Mouse (Mus musculus) ovary, adult 18-20 months (tissue): ENCODE results near the gene Gm4302.
"Not testable (repeated sequence)": the region's sequence is repeated elsewhere in the genome, so short reads cannot be mapped to it uniquely, and the experiment has no call there.

Experiments used
- DNase-seq: peaks from one replicate; pipeline ENCODE4 v3.0.0; 2022; ENCODE audit warnings: low spot score, mixed read lengths

The Gm4302 gene

DNA sequence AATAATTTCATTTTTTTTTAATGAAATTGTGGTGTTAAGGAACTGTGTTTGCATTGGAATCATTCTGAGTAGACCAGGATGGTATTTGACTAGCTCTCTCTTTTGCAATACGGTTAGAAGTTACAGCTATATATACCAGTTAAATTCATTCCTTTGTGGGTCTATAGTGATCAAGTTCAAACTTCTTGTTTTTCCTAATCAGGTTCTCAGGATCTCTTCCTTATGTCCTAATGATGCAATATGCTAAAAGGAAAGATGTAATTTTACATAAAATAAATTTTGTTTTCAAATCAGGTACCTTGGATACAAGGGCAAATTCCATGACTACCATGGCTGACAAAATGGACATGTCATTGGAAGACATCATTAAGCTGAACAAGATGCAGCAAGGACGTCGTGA is at the start of gene Gm4302:
Gene Gm4302, plus strand, starts transcription at position 301 of the 400 bp plus-strand sequence.
- not testable (repeated sequence) for DNase-seq

DNA sequence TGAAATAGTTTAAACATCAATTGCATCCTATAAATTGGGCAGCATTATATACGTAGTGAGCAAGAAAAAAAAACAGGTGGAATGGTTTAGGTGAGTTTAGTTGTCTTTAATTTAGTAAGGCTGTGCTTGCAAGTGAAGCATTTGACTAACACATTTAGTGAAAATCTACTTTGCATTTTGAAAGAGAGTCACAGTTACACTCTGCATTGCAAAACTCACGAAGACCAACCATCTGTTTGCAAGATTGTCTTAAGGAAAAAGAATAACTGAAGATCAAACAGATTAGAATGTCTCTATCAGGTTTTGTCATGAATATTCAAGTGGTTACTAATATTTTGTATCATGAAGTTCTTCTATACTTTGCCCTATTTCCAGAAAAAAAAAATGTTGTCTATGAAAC is 44.5 kb upstream of the Gm4302 start:
- DNase-seq = no peak

DNA sequence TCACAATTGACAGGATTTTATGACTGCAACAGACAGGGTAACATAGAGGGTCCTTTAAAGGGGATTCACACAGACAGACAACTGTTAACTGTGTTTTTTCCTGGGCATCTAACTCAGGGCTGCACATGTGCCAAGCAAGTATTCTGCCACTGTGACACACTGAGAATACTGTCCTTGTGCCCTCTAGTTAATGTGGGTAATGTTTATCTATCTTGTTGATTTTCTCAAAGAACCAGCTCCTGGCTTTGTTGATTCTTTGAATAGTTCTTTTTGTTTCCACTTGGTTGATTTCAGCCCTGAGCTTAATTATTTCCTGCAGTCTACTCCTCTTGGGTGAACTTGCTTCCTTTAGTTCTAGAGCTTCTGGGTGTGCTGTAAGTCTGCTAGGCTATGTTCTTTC is 40.5 kb upstream of the Gm4302 start:
- DNase-seq = not testable (repeated sequence)

GRCm38 (mm10) chr10:100335376-100335775 is 5.3 kb upstream of the Gm4302 start, which contains the start of gene Gm4301:
Gm4301 (plus strand) TSS chr10:100335676.
- not testable (repeated sequence) for DNase-seq

GRCm38 (mm10) chr10:100345672-100346071 is 5.0 kb downstream of the Gm4302 start, which contains the start of gene Gm4303:
Gm4303 (plus strand) TSS chr10:100345972.
- not testable (repeated sequence) for DNase-seq

DNA sequence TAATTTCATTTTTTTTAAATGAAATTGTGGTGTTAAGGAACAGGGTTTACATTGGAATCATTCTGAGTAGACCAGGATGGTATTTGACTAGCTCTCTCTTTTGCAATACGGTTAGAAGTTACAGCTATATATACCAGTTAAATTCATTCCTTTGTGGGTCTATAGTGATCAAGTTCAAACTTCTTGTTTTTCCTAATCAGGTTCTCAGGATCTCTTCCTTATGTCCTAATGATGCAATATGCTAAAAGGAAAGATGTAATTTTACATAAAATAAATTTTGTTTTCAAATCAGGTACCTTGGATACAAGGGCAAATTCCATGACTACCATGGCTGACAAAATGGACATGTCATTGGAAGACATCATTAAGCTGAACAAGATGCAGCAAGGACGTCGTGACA is 10.2 kb downstream of the Gm4302 start, which contains the start of gene Gm4305:
Gene Gm4305, plus strand, starts transcription at position 301 of the 400 bp plus-strand sequence.
- not testable (repeated sequence) for DNase-seq

- peak; percentile 16 for DNase-seq
These were observed 16.2 kb downstream of the Gm4302 start for GRCm38 (mm10) chr10:100356841-100357240.

DNA sequence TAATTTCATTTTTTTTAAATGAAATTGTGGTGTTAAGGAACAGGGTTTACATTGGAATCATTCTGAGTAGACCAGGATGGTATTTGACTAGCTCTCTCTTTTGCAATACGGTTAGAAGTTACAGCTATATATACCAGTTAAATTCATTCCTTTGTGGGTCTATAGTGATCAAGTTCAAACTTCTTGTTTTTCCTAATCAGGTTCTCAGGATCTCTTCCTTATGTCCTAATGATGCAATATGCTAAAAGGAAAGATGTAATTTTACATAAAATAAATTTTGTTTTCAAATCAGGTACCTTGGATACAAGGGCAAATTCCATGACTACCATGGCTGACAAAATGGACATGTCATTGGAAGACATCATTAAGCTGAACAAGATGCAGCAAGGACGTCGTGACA is 20.4 kb downstream of the Gm4302 start, which contains the start of gene Gm4307:
Gene Gm4307, plus strand, starts transcription at position 301 of the 400 bp plus-strand sequence.
- not testable (repeated sequence) for DNase-seq

GRCm38 (mm10) chr10:100382460-100382859 is 41.8 kb downstream of the Gm4302 start, which contains the start of gene Gm4312:
Gm4312 (minus strand) TSS chr10:100382560.
- DNase-seq = not testable (repeated sequence)
